Mouse (Mus musculus) ovary, adult 18-20 months (tissue): Measurements from ENCODE around the gene Phf13.
"Not testable (repeated sequence)": the region's sequence is repeated elsewhere in the genome, so short reads cannot be mapped to it uniquely, and the experiment has no call there.

Experiments used
- DNase-seq: peaks from one replicate; pipeline ENCODE4 v3.0.0; 2022; ENCODE audit warnings: low spot score, mixed read lengths

The Phf13 gene

DNA sequence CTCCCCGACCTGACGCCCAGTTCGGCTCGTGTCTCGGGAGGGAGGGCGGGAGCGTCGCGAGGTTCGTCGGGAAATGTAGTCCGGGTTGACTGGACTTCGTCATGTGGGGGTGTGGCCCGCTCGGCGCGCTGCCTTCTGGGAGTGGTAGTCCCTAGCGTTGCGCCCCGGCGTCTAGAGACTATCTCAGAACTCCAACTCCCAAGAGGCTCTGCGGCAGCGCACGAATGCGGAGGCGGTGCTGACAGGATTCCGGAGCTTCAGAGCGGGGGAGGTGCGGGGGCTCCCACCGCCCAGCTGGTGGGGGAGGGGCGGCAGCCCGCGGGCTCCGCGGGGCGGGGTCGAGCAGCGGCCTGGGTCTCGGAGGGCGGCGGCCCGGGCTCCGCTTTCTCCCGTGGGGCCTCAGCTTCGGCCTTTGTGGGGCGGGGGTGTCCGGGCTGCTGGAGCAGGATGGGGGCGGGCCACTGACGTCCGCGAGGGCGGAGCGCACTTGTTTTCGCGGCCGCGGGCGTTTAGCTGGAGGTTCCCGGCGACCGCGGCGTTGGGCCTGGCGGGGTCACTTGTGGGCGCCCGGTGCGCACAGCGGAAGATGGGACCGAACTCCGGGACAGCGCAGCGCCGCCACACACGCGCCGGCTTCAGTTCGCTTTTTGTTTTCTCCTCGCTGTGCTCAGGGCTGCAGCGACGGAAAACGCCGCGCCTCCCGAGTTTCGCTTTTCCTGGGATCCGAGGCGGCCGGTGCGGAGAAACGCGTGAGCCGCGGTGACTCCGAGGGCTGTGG is at the start of gene Phf13:
Gene Phf13, minus strand, starts transcription at position 86 of the 778 bp plus-strand sequence.
- DNase-seq, result peak; percentile 99

DNA sequence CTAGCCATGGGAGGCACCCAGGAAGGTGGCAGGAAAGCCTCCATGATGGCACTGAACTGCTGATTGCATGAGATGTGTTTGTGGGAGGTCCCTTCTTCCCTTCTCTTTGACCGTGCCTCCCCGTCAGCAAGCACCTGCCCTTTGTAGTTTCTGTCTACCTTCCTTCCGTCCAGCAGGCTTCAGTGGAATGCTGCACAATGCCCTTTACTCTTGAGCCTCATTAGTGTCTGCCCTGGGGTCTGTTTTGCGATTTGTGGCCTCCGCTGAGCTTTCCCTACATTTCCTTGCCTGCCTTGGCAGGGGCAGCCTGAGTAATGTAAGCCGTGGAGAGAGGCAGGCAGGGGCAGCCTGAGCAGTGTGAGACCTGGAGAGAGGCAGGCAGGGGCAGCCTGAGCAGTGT is 48.6 kb upstream of the Phf13 start:
- no peak for DNase-seq

DNA sequence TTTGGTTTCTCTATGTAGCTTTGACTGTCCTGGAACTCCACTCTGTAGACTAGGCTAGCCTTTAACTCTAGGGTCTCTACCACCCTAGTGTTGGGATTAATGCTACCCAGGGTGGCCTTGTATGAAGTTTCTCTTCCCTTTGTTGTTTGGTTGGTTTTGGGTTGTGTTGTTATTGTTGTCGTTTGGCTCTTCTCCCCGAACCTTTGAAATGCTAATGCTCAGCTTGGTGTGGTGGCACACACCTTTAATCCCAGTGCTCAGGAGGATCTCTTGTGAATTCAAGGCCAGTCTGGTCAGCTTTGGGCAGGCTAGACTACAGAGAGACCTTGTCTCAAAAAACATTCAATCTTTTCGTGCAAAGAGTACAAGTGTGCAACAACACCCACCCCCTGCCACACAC is 47.1 kb upstream of the Phf13 start:
- DNase-seq, result no peak

DNA sequence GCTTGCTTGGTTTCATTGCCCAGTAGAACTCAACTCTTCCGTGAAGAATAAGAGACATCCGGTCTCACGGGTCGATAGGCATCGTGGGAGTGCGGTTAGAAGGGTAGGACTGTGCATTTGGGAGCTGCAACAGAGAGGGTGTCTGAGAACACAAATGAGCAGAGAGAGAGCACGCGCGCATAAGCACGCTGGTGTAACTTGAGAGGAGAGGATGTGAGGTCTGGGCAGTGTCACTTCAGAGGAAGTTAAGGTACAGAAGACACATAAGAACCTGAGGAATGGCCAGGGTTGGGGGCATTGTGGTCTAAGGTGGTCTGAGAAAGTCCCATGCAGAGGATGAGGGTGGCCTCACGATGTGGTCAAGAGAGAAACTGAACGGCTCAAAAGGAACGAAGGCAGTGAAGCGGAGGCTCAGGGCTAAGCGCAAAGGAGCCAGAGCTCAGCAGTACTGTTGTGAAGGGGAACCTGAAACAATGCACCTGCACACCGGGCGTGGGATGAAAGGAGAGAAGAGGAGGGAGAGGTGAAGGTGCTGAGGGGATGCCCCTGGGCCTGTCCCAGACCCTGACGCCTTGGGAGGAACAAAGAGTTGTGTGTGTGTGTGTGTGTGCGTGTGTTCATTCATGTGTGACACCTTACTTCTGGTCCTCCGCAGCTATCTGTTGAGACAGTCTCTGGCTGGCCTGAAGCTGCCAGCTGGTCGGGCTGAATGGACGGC is 46.0 kb upstream of the Phf13 start:
- DNase-seq, result no peak

DNA sequence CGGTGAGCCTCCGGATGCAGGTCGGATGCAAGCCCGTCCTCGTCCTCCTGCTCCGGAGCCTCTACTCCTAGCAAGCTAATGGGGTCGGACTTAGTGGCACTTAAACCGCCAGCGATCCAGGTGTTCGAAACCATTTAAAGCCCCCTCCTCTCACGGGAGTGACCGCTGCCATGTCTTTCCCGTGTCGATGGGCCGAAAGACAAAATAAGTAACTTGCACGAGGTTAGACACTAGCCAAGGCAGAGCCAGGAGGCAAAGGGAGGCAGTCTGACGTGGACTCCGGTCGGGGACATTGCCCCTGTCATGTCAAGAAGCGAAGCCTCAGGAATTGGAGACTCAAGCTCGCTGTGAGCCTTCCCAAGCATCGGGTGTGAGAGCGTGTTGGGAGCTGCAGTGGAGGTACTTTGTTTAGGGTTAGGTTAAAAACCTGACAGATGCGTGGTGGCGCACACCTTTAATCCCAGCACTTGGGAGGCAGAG is 43.8 kb upstream of the Phf13 start:
- no peak for DNase-seq

DNA sequence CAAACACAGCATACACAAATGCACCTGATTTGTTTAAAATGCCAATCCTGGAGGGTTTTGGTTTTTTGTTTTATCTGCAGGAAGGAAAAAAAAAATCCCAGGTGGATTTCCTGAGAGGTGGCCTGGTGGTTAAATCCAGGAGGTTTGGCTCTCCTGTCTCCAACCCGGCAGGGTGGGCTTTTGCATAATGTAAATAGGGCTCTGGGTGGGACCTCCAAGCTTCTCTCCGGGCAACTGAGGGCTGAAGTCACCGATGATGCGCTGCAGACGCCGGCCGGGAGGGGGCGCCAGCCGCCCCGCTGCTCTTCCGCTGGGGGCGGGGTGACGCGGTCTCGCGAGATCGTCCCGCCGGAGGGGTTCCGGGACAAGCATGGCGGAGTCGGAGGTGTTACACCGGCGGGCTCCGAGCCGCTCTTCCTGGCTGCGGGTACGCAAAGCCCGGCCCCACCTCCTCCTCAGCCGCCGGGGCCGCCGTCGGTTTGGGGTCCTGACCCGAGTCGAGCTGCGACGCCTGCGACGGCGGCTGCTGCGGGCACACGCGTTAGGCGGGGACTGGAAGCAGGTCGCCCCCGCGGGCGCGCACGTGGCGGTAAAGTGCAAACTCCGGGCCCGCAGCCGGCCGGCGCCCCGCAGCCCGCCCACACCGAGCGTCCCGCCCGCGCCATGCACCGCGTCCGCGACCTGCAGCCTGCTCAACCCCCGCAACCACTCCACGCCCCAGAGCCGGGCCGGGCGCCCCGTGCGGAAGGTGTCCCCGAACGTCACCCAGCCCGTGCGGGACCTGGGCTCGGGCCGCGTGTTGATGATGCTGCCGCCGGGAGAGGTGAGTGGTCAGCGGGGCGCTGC is 43.1 kb upstream of the Phf13 start, which contains the start of gene Nol9:
Gene Nol9, plus strand, starts transcription at position 337 of the 846 bp plus-strand sequence.
- peak; percentile 82 for DNase-seq

DNA sequence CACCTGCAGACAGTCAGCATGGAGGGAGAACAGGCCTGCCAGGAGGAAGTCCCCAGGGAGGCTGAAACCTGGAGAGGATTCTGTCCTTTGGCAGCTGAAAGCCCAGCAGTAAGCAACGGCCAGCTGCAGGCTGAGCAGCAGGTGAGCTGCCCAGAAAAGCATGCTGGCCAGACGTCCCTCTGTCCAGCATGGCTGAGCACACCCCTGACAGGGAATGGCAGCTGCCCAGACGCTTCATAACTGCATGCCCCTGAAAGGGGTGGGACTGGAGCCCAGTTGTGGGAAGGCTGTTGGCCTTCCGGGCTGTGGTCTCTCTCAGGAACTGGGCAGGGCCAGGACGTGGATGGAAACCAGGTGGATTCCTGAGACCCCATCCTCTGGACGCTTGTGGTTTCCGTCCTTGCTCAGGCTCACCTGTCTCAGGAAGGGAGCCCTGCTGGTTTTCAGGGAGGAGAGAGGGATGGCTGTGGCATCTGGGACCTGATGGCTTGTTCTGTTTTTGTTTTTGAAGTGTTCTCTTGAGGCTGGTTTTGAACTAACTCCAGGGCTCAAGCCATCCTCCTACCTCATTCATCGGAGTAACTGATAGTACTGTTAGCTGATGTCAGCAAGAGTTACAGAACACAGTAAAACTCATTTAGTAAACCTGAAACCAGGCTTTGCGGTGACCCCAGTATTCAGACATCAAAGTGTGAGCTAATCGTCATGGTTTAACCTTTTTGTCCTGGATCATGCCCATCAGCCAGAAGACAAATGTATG is 42.3 kb upstream of the Phf13 start, which contains the start of gene Tas1r1:
Gene Tas1r1, minus strand, starts transcription at position 344 of the 760 bp plus-strand sequence.
- no peak for DNase-seq

DNA sequence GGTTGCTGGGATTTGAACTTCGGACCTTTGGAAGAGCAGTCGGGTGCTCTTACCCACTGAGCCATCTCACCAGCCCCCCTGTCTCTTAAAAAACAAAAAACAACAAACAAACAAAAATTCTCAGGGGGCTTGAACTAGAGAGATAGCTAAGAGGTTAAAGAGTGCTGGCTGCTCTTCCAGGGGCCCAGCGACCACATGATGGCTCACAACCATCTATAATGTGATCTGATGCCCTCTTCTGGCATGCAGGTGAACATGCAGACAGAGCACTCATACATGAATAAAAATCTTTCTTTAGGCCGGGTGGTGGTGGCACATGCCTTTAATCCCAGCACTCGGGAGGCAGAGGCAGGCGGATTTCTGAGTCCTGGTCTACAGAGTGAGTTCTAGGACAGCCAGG is 40.4 kb upstream of the Phf13 start:
- not testable (repeated sequence) for DNase-seq

DNA sequence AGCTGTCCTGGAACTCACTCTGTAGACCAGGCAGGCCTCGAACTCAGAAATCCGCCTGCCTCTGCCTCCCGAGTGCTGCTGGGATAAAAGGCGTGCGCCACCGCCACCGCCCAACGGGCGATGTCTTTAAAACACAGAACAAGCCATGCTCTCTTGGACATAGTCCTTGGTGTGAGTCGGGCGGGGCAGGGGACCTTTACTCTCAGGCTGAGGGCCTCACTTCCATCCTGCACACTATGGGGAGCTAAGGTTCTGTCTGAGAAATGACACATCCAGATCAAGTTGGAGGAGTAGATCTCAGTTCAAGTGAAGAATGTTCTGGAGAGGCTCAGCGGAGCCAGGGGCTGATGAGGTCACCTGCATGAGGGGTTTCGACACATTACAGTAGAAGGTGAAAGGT is 36.9 kb upstream of the Phf13 start:
- DNase-seq, result no peak

GRCm38 (mm10) chr4:152029997-152030396 is 33.9 kb upstream of the Phf13 start:
- DNase-seq, result no peak

DNA sequence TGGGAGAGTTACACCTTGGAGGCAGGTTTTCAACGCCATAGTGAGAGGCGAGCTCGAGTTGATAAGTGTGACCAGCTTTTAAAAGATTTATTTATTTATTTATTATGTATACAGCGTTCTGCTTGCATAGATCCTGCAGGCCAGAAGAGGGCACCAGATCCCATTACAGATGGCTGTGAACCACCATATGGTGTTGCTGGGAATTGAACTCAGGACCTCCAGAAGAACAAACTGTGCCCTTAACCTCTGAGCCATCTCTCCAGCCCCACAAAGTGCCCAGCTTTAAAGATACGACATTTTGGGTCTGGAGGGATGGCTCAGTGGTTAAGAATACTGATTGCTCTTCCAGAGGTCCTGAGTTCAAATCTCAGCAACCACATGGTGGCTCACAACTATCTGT is 33.0 kb upstream of the Phf13 start:
- no peak for DNase-seq

- no peak for DNase-seq
Measured at GRCm38 (mm10) chr4:152028456-152028855, 32.4 kb upstream of the Phf13 start.

DNA sequence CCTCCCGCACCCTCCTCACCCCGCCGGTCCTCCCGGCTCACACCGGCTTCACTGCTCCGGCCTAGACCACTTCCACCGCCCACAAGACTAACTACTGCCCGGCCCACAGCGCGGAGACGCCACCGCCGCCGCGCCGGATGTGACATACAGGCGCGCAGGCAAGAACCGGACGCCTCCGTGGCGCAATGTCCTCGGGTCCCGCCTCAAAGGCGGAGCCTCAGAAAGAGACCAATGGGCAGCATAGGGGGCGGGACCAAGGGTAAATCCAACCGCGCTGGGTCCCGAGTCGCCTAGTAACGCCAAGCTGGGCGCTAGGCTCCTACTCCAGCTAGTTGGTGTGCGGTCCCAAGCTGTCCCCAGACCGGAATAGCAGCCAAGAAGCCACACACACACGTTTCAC is 31.5 kb upstream of the Phf13 start, which contains the start of gene Zbtb48:
Gene Zbtb48, minus strand, starts transcription at position 148 of the 400 bp plus-strand sequence.
- peak; percentile 93 for DNase-seq

- no peak for DNase-seq
Measured at GRCm38 (mm10) chr4:152026751-152027508, 30.9 kb upstream of the Phf13 start.

- DNase-seq, result no peak
Measured at GRCm38 (mm10) chr4:152024525-152024924, 28.5 kb upstream of the Phf13 start.

GRCm38 (mm10) chr4:152022506-152022905 is 26.4 kb upstream of the Phf13 start:
- DNase-seq, result no peak

DNA sequence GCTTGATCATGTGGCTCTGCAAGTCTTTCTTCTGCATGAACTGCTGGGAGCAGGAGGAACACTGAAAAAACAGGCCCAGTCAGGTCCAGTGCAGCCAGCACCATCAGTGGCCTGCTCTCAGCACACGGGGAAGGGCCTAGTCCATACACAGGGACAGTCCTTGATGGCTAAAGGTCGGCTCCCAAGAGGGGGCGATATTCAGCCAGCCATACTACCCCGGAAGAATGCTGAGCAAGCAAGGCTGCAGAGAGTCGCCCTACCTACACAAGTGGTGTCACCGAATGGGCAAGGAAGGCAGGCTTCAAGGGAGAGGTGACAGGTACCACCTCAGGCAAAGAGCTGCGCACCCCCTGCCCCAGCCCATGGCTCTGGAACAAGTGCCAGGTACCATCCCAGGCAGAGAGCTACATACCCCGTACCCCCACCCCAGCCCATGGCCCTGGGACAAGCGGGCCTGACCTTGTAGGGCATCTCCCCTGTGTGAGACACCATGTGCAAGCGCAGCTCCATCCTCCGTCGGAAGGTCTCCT is 25.6 kb upstream of the Phf13 start:
- DNase-seq, result no peak

- DNase-seq, result no peak
Measured at GRCm38 (mm10) chr4:152020024-152020423, 24.0 kb upstream of the Phf13 start.

DNA sequence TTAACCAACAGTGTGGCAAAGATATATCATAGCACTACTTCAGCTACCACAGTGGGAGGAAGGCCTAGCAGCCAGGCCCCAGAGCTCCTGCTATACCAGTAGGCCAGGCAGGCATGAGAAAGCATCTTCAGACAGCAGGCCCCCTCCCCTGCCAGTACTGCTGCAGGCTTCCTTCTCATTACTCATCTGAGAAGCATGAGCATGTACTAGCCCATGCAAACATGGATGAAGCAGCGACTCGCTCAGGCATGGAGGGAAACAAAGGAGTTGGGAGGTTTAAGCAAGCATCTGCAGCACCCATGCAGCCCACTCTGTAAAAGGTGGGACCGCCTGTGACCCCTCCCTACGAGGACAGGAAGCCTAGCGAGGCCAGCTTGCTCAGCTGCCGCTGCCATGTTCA is 23.0 kb upstream of the Phf13 start:
- no peak for DNase-seq
